Mouse (Mus musculus) limb, embryonic 10.5 days (tissue): ENCODE measurements around the gene Grm6. TPM values are rescaled to one million over a fixed set of nuclear protein-coding genes. Genes with fewer than 3 reads are reported as not detected.

Experiments used
- DNase-seq: peaks from one replicate; pipeline ENCODE4 v3.0.0-alpha.2; 2017; ENCODE audit warnings: low spot score
- H3K27ac ChIP-seq: fragments of 300-500 bp; sonication (generic); 2 replicates; pipeline ENCODE4 v1.5.1; 2016; ENCODE audit warnings: mild to moderate bottlenecking
- H3K27me3 ChIP-seq: fragments of 300-500 bp; sonication (generic); 2 replicates; pipeline ENCODE4 v1.6.1; 2016; ENCODE audit warnings: low read depth, mild to moderate bottlenecking; ENCODE audit not compliant: poor library complexity, severe bottlenecking
- H3K36me3 ChIP-seq: fragments of 300-500 bp; sonication (generic); 2 replicates; pipeline ENCODE4 v1.6.1; 2016; ENCODE audit warnings: mild to moderate bottlenecking, moderate library complexity
- H3K4me1 ChIP-seq: fragments of 300-500 bp; sonication (generic); 2 replicates; pipeline ENCODE4 v1.6.1; 2016
- H3K4me3 ChIP-seq: fragments of 300-500 bp; sonication (generic); 2 replicates; pipeline ENCODE4 v1.5.1; 2016; ENCODE audit warnings: mild to moderate bottlenecking, moderate library complexity
- H3K9me3 ChIP-seq: fragments of 300-500 bp; sonication (generic); replicated peaks from 2 replicates; pipeline ENCODE4 v1.6.1; 2016; ENCODE audit warnings: mild to moderate bottlenecking
- WGBS: fragments of 180-500 bp; shearing (Covaris S2); methylation state at CpG from one replicate; pipeline ENCODE4 v1.1.7; 2016; 5-methylcytosine and 5-hydroxymethylcytosine counted together
- polyA plus RNA-seq: library from polyadenylated mRNA; unstranded; fragments of >200 nt; fragmentation: Nextera tagmentation; extraction: Ambion mirVana; gene quantifications from 2 replicates; pipeline ENCODE4 v1.2.1, GENCODE M21; 2016

Gene Grm6
- polyA plus RNA-seq, 1 experiment from 2014 or later = not detected

DNA sequence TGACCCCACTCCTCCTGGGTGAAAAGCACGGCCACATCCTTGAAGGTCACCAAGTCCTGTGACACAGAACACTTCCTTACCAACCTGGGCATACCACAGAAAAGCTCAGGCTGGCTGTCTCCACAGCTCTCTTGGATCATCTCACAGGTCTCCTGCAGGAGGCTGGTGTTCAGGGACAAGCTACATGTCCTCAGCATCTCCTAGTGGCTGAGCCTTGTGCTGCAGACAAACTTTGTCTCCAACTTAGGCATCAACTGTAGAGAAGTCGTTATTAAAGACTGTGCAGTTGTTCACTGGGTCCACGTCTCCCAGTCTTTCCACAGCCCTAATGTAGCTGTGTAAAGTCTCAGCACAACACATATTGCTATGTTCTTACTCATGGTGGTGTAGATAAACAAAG lies 33.3 kb downstream of the Grm6 start:
- no peaks in the 10 kb centered on the region for H3K9me3 ChIP-seq
- 87% methylated on average over 3 of the region's 3 CpGs for WGBS
- H3K27ac ChIP-seq = no peak overlapping the region

DNA sequence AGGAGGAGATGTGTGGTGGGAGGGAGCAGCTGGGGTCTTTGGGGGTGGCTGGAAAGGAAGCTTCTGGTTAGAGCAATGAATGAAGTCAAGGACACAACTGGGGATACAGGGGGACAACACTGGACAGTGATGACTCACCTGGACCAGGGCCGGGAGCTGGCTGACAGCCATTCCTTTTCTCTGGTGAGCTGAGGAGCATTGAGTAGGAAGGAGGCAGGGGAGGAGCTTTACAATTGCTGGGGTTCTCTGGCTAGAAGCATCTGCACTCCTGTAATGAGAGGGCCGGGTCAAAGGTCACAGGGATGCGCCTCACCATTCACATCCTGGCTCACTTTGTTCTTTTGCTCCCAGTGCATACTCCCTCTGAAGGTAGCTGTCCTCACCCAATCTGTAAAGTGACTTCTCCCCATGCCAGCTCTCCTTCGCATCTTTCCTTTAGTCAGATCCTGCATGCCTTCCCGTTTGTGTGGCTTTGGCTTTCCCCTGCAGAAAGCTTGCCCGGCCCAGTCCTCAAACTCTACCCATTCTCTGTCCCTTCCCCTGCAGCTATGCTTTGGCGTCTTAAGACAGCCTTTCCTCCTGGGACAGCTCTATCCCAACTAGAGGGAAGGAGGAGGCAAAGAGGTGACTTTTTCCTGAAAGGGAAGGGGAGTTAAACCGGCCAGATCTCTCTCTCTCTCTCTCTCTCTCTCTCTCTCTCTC lies 35.9 kb downstream of the Grm6 start:
- WGBS = 41% methylated on average over 8 of the region's 8 CpGs
- DNase-seq = no peak
- H3K4me1 ChIP-seq = peaks cover 17% of the 10 kb centered on the region
- H3K36me3 ChIP-seq = peaks cover 46% of the 10 kb centered on the region
- peak overlapping the region; percentile 86 for H3K27ac ChIP-seq
- no peaks in the 10 kb centered on the region for H3K9me3 ChIP-seq
- peak overlapping the region; percentile 60 for H3K4me3 ChIP-seq
- H3K27me3 ChIP-seq = no peaks in the 10 kb centered on the region

More for the DNA sequence above, 33.3 kb downstream of the Grm6 start:
- Histone ChIP-seq H3K36me3 (peaks cover 71% of the 10 kb centered on the region), H3K4me3 (no peak overlapping the region), H3K4me1 (peaks cover 17% of the 10 kb centered on the region), H3K27me3 (no peaks in the 10 kb centered on the region)
- DNase-seq = no peak

DNA sequence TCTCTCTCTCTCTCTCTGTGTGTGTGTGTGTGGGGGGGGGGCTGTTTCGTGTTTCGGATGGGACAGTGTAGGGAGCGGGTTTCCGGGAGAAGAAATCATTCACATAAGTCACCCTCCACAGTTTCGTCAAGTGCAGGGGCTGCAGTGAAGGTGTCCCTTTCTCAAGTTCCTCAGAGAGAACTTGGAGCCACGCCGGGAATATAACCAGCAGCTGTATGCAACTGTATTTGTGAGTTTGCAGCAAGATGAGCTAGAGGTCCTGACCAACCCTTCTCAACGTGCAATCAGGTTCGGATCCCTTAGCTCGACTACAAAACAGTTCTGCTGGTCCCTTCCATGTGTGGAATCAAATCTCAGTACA lies 36.4 kb downstream of the Grm6 start:
- no peaks in the 10 kb centered on the region for H3K27me3 ChIP-seq
- H3K9me3 ChIP-seq = no peaks in the 10 kb centered on the region
- H3K4me3 ChIP-seq = peak overlapping the region; percentile 60
- no peak for DNase-seq
- 21% methylated on average over 10 of the region's 10 CpGs for WGBS
- H3K4me1 ChIP-seq = peaks cover 17% of the 10 kb centered on the region
- H3K27ac ChIP-seq = peak overlapping the region; percentile 86
- peaks cover 40% of the 10 kb centered on the region for H3K36me3 ChIP-seq

DNA sequence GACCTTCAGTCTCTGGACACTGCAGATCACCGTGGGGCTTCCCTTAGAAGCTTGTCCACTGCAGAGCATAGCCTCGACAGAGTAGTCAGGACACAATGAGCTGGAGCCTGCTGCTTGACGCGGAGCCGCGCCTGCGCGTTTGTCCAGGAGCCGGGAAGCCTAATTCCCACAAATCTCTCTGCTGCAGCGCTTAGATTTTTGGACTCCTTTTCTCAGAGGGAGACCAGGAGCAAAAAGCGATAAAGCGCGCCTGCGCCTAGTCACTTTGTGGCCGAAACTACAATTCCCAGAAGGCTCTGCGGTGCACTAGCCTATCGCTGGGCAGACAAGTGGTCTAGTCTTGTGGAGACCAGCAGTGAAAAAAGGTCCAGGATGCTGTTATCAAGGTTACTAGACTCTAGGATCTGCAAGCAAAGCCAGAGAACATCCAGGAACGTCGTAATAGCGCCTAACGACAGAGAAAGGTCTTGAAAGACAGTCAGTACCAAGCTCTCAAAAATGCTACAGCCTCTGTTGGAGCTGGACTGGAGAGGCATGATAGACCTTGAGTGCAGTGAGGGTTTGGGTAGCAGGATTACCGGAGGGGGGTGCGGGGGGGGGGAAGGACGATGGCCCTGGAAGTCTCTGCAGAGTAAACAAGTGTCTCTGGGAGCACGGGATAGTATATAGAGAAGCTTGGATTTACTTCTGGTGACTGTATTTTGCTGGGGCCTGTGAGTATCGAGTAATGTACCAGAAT lies 37.1 kb downstream of the Grm6 start, which contains the start of gene Zfp454:
TSS of gene Zfp454 (minus strand) at position 262 of the 739 bp plus-strand sequence.
- H3K27me3 ChIP-seq = no peaks in the 10 kb centered on the region

DNA sequence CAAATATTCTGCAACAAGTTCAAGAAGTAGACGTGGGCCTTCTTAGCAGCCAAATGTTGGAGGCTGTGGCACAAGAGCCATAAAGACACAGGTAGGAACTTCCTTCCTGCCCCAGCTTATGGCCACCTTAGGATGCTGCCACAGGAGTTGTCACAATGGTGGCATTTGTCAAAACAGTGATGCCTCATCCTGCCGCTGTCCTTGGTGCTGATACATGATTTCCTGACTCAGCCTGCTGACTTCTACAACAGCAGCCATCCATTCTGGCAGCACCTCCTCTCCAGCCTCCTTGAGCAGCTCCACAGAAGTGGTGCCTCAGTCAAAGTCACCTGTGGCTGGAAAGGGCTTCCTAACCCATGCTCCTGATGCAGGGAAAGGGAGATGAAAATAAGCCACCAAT lies 42.0 kb downstream of the Grm6 start:
- Histone ChIP-seq H3K27ac (no peak overlapping the region), H3K4me3 (no peak overlapping the region), H3K9me3 (peaks cover 6% of the 10 kb centered on the region; the same call in 1 of the 2 replicates), H3K27me3 (no peaks in the 10 kb centered on the region), H3K4me1 (peaks cover 6% of the 10 kb centered on the region; the same call in 1 of the 2 replicates), H3K36me3 (no peaks in the 10 kb centered on the region)
- peak; percentile 35 for DNase-seq
- WGBS = 47% methylated on average over 2 of the region's 2 CpGs

More for the DNA sequence above, 37.1 kb downstream of the Grm6 start, which contains the start of gene Zfp454:
- peak within 1 kb of the TSS; percentile 60 for H3K4me3 ChIP-seq
- 7% methylated on average over 26 of the region's 26 CpGs for WGBS
- H3K27ac ChIP-seq = peak within 1 kb of the TSS; percentile 86
- peaks cover 17% of the 10 kb centered on the region for H3K4me1 ChIP-seq
- peaks cover 34% of the 10 kb centered on the region for H3K36me3 ChIP-seq
- H3K9me3 ChIP-seq = no peaks in the 10 kb centered on the region
- peak; percentile 86 for DNase-seq

DNA sequence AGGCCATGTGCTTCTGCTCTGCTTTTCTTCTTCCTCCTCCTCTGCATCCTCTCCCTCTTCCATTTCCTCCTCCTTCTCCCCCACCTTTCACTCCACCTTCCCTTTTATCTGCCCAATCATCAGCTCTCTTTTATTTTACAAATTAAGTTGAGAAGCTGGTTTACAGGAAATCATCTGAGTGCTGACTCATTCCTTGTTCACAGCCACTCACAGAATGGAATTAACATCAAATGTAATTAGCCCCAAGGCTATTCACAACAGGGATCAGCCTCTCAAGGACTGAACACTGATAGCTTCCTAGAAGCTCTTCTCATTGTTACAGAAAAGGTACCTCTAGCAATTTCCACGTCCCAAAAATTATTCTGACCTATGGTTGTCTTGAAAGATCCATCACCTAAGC lies 46.9 kb downstream of the Grm6 start:
- Histone ChIP-seq H3K9me3 (peaks cover 38% of the 10 kb centered on the region), H3K4me3 (no peak overlapping the region), H3K4me1 (no peaks in the 10 kb centered on the region), H3K27ac (no peak overlapping the region), H3K27me3 (no peaks in the 10 kb centered on the region), H3K36me3 (peaks cover 42% of the 10 kb centered on the region)
- WGBS = 83% methylated on average over 1 of the region's 1 CpGs
- no peak for DNase-seq

DNA sequence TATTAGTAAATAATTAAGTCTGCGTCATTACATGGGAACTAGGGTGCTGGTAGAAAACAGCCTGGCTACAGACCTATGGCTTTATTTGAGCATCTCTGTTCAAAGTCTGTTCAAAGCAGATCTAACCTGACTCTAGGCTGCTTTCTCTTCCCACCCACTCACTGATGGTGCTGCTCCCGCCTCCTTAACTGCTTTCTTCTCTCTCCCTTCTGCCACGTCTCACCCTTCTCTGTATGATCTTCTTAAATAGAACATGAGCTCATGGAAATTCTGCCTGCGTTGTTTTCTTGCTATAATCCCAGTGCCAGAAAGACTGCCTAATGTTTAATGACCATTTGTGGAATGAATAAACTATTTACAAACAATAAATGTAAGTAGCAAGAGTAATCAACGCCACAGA lies 57.7 kb downstream of the Grm6 start:
- 93% methylated on average over 5 of the region's 5 CpGs for WGBS

DNA sequence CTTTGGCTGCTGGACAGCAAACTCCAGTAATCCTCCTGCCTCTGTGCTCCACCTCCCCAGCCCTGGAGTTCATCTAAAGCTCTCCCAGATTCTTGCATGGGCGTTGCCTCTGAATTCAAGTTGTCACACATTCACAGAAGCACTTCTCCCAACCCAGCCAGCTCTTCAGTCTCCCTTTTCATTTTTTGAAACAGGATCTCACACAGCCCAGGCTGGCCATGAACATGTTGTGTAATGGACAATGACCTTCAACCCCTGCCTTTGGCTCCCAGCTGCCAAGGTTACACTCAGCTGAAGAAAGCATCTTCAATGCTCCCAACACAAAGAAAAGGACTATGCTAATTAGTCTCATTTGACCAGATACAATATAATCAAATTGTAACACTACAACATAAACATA lies 62.8 kb downstream of the Grm6 start:
- no peak overlapping the region for H3K4me3 ChIP-seq
- 87% methylated on average over 1 of the region's 1 CpGs for WGBS
- 0 out of 2 replicates have a peak, but pooled peaks cover 3% of the 10 kb centered on the region for H3K4me1 ChIP-seq
- no peaks in the 10 kb centered on the region for H3K27me3 ChIP-seq
- no peak overlapping the region for H3K27ac ChIP-seq
- DNase-seq = no peak
- peaks cover 66% of the 10 kb centered on the region for H3K36me3 ChIP-seq
- H3K9me3 ChIP-seq = no peaks in the 10 kb centered on the region

More for the DNA sequence above, 57.7 kb downstream of the Grm6 start:
- DNase-seq = no peak
- no peak overlapping the region for H3K4me3 ChIP-seq
- no peaks in the 10 kb centered on the region for H3K4me1 ChIP-seq
- peaks cover 100% of the 10 kb centered on the region for H3K36me3 ChIP-seq
- H3K27ac ChIP-seq = no peak overlapping the region
- no peaks in the 10 kb centered on the region for H3K27me3 ChIP-seq
- peaks cover 12% of the 10 kb centered on the region; the same call in 1 of the 2 replicates for H3K9me3 ChIP-seq

DNA sequence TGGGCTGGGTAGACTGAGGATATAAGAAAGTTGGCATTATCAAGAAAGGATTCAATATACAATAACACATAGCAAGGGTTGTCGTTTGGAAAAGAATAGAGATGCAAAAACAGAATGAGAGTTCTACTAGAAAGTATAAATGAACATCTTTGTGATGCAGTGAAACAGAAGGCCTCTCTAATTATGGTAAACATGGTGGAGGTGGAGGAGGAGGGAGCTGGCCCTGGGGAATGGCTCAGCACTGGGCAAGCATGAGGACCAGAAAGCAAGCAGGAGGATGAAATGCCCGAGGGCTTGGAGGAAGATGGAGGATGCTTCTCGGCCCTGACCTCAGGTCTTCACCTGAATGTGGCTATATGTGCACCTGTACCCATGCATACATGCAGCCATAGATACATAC lies 64.0 kb downstream of the Grm6 start:
- Histone ChIP-seq H3K27ac (no peak overlapping the region), H3K27me3 (no peaks in the 10 kb centered on the region), H3K4me1 (0 out of 2 replicates have a peak, but pooled peaks cover 3% of the 10 kb centered on the region), H3K9me3 (no peaks in the 10 kb centered on the region), H3K36me3 (peaks cover 54% of the 10 kb centered on the region), H3K4me3 (no peak overlapping the region)
- WGBS = 92% methylated on average over 3 of the region's 3 CpGs
- no peak for DNase-seq

Other genes with a start within 250 kb of the Grm6 start
- gene Adamts2, start 248.6 kb upstream of the Grm6 start, polyA plus RNA-seq = 0.46 and 0.72 TPM in 2 replicates
- gene Zfp354c, start 23.0 kb upstream of the Grm6 start, polyA plus RNA-seq = 30.5 and 39.5 TPM in 2 replicates
- 0.63 TPM in 2 replicates for gene Zfp879, start 9.1 kb upstream of the Grm6 start, polyA plus RNA-seq
- gene Zfp454, start 37.0 kb downstream of the Grm6 start, polyA plus RNA-seq = 13.2 and 14.0 TPM in 2 replicates
- 19.7 and 21.0 TPM in 2 replicates for gene Zfp2, start 65.5 kb downstream of the Grm6 start, polyA plus RNA-seq
- gene Zfp354b, start 80.9 kb downstream of the Grm6 start, polyA plus RNA-seq = 0.75 and 0.96 TPM in 2 replicates
- not detected in 2 replicates for gene 4933414I15Rik, start 93.1 kb downstream of the Grm6 start, polyA plus RNA-seq
- gene Prop1, start 103.1 kb downstream of the Grm6 start, polyA plus RNA-seq = not detected in 2 replicates
- gene Olfr1378, start 115.8 kb downstream of the Grm6 start, polyA plus RNA-seq = not detected in 2 replicates
- not detected in 2 replicates for gene Olfr1377, start 131.3 kb downstream of the Grm6 start, polyA plus RNA-seq
- gene Olfr51, start 152.9 kb downstream of the Grm6 start, polyA plus RNA-seq = not detected in 2 replicates
- not detected in 2 replicates for gene Olfr54, start 163.6 kb downstream of the Grm6 start, polyA plus RNA-seq
- not detected in 2 replicates for gene Olfr1375, start 197.4 kb downstream of the Grm6 start, polyA plus RNA-seq
- gene Zfp354a, start 208.6 kb downstream of the Grm6 start, polyA plus RNA-seq = 7.7 and 7.9 TPM in 2 replicates